Mouse (Mus musculus) heart, adult 2 months (tissue): ENCODE measurements around the gene Serpinb9. TPM values are rescaled to one million over a fixed set of nuclear protein-coding genes. Genes with fewer than 3 reads are reported as not detected.
"Not testable (repeated sequence)": the region's sequence is repeated elsewhere in the genome, so short reads cannot be mapped to it uniquely, and the experiment has no call there.

ENCODE experiments used
- DNase-seq, 2 experiments: peaks; one replicate each; pipeline ENCODE4 v3.0.0; 2021
- H3K27ac ChIP-seq: fragments of 200-600 bp; 2 replicates; pipeline ENCODE4 v1.8.1; 2022
- H3K27me3 ChIP-seq: fragments of 200-500 bp; 2 replicates; pipeline ENCODE4 v1.6.1; 2012; ENCODE audit warnings: mild to moderate bottlenecking, low read length, inconsistent platforms, mixed read lengths; ENCODE audit not compliant: control insufficient read depth, insufficient read depth
- H3K36me3 ChIP-seq: fragments of 200-500 bp; 2 replicates; pipeline ENCODE4 v1.6.1; 2012; ENCODE audit warnings: low read length, inconsistent platforms; ENCODE audit not compliant: control insufficient read depth, insufficient read depth
- H3K4me1 ChIP-seq: fragments of 200-500 bp; 2 replicates; pipeline ENCODE4 v1.6.1; 2011; ENCODE audit warnings: low read length; ENCODE audit not compliant: control insufficient read depth, insufficient read depth
- H3K4me3 ChIP-seq: fragments of 200-600 bp; 2 replicates; pipeline ENCODE4 v1.8.1; 2022
- H3K79me2 ChIP-seq: fragments of 200-500 bp; replicated peaks from 2 replicates; pipeline ENCODE4 v1.6.1; 2012; ENCODE audit warnings: mild to moderate bottlenecking, inconsistent platforms, low read length, moderate library complexity, mixed read lengths; ENCODE audit not compliant: control insufficient read depth, insufficient read depth
- H3K9ac ChIP-seq: fragments of 200-500 bp; 2 replicates; pipeline ENCODE4 v1.6.1; 2012; ENCODE audit warnings: low read depth, mild to moderate bottlenecking, control low read depth, inconsistent platforms, low read length, mixed read lengths
- CTCF ChIP-seq: fragments of 200-600 bp; IDR thresholded peaks from 2 replicates; pipeline ENCODE4 v1.8.1; 2022; ENCODE audit warnings: antibody characterized with exemption, mild to moderate bottlenecking, moderate library complexity
- EP300 ChIP-seq: fragments of 200-500 bp; IDR thresholded peaks from 2 replicates; pipeline ENCODE4 v1.6.1; 2011; ENCODE audit warnings: low read depth, low read length, control low read depth; ENCODE audit not compliant: insufficient read depth
- POLR2A ChIP-seq: fragments of 200-500 bp; IDR thresholded peaks from 2 replicates; pipeline ENCODE4 v1.6.1; 2011; ENCODE audit warnings: mild to moderate bottlenecking, low read depth, low read length, control low read depth; ENCODE audit not compliant: insufficient read depth
- WGBS: fragments of 180-500 bp; shearing (Covaris S2); methylation state at CpG from one replicate; pipeline ENCODE4 v1.1.7; 2018; 5-methylcytosine and 5-hydroxymethylcytosine counted together
- intact Hi-C: fragments of 180-260 bp; cut with DNase I; formaldehyde crosslinking; loops from one replicate; pipeline ENCODE4 v1.15.1; 2025
- long read RNA-seq: library from polyadenylated mRNA; stranded (forward); transcript quantifications from one replicate; pipeline ENCODE4 v2.0.0, GENCODE M21; 2021
- polyA plus RNA-seq: library from polyadenylated mRNA; depleted of rRNA; stranded (reverse); fragments of >200 nt; gene quantifications from 2 replicates; pipeline ENCODE4 v1.2.3, GENCODE M21; 2012; rRNA removed
- total RNA-seq, 2 experiments: library from RNA; stranded (reverse); gene quantifications; 2 replicates each; pipeline ENCODE4 v1.2.3; 2021

Gene Serpinb9
- total RNA-seq, result 1 to 10 TPM; 8.6 to 9.3 TPM
- polyA plus RNA-seq, result 6.0 and 11.9 TPM in 2 replicates
- long read RNA-seq, transcript Serpinb9-201 (7 exons, 3,397 nt), result major isoform, 7 of 8 reads
- long read RNA-seq, partial matches to known transcripts, result 0 of 8 reads
- long read RNA-seq, other reads (novel, unspliced or antisense), result 1 of 8 reads

DNA sequence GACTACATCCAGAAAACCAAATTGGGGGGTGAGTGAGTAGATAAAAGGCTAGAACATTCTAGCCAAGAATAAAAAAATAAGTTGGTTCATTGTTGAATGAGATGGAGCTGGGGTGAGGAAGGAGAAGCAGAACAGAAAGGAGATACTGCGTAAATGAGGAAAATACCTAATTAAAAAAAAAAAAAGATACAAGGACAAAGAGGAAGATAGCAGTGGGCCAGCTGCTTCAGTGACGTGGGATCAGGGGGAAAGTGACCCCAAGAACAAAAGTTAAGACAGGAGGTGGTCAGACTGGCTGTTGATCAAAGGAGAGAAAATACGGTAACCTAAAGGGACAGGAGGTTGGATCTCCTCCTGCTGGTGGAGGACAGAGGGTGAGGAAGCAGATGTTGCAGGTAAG lies at the start of gene Serpinb9:
TSS of gene Serpinb9 (plus strand) at position 301 of the 400 bp plus-strand sequence.
- no peak for DNase-seq
- Histone ChIP-seq H3K27me3 (no peaks in the 10 kb centered on the region), H3K27ac (peak within 1 kb of the TSS; percentile 97), H3K9ac (peak within 1 kb of the TSS; percentile 68), H3K4me3 (peak within 1 kb of the TSS; percentile 47), H3K36me3 (peaks cover 6% of the 10 kb centered on the region; the same call in 1 of the 2 replicates), H3K4me1 (peaks cover 10% of the 10 kb centered on the region), H3K79me2 (no peaks in the 10 kb centered on the region)
- WGBS, result 84% methylated on average over 3 of the region's 3 CpGs
- intact Hi-C loops, result loop anchor here (5.0 to 10.0 kb wide), 2 partner anchors 69 to 198 kb away; partner anchors contain the start of genes D930007J09Rik and Wrnip1
- no peak for TF ChIP-seq EP300
- no peak for TF ChIP-seq POLR2A
- TF ChIP-seq CTCF, result no peak

GRCm38 (mm10) chr13:32956537-32956936 lies 46.5 kb upstream of the Serpinb9 start:
- no peaks in the 10 kb centered on the region for H3K79me2 ChIP-seq
- intact Hi-C loops, result loop anchor here (5.0 kb wide), 1 partner anchor 34 kb away; no protein-coding TSS in a partner anchor
- no peak for DNase-seq
- H3K4me1 ChIP-seq, result no peaks in the 10 kb centered on the region; the same call in none of the 2 replicates
- no peak overlapping the region for H3K4me3 ChIP-seq
- WGBS, result 55% methylated on average over 4 of the region's 4 CpGs
- TF ChIP-seq EP300 (no peak), CTCF (no peak), POLR2A (no peak)
- no peak overlapping the region; the same call in 1 of the 2 replicates for H3K27ac ChIP-seq
- no peaks in the 10 kb centered on the region for H3K27me3 ChIP-seq
- H3K9ac ChIP-seq, result no peak overlapping the region
- peaks cover 5% of the 10 kb centered on the region for H3K36me3 ChIP-seq

DNA sequence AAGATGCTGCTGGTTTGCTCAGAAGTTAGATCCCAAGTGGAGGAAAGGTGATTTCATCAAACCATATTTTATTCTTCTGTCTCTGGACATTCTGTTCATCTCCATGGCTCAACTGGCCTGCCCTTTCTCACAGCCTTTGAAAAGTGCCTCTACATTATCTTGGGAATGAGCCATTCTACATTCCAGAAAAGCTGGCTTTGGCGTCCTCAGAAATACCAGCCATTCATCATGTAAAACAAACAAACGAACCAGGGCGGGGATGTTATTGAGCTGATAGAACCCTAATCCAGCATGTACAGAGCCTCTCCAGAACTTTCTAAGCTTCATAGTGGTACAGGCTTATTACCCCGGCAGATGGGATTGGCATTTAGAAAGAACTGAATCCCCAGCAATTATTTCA lies 45.1 kb upstream of the Serpinb9 start:
- WGBS, result 34% methylated on average over 4 of the region's 4 CpGs
- H3K36me3 ChIP-seq, result peaks cover 5% of the 10 kb centered on the region
- peaks cover under 1% of the 10 kb centered on the region for H3K4me1 ChIP-seq
- no peak overlapping the region for H3K9ac ChIP-seq
- no peaks in the 10 kb centered on the region for H3K27me3 ChIP-seq
- peak overlapping the region; percentile 73 for H3K27ac ChIP-seq
- no peak for DNase-seq
- intact Hi-C loops, result loop anchor here (5.0 kb wide), 1 partner anchor 36 kb away; no protein-coding TSS in a partner anchor
- H3K4me3 ChIP-seq, result no peak overlapping the region
- H3K79me2 ChIP-seq, result no peaks in the 10 kb centered on the region; the same call in 1 of the 2 replicates
- no peak for TF ChIP-seq EP300
- no peak for TF ChIP-seq POLR2A
- TF ChIP-seq CTCF, result no peak

DNA sequence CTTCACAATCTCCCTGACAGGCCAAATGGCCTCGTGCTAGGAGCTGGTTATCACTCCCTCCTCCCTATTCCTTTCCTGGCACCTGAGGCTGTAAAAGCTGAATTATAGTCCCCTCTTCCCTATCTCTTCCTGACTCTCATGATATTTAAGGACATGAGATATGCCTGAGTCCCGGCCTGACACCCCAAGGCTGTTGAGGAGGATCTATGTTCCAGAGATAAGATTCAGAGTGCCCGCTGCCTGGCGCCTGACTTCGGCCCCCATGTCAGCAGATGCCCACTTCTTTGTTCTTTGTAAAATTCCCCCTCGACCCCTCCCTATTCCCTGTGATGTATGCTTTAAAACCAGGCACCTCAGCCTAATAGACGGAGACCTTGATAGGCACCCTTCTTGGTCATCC lies 44.5 kb upstream of the Serpinb9 start:
- H3K79me2 ChIP-seq, H3K27me3 ChIP-seq, H3K36me3 ChIP-seq, H3K4me3 ChIP-seq, H3K4me1 ChIP-seq, H3K9ac ChIP-seq: not testable (repeated sequence)
- H3K27ac ChIP-seq, result peak overlapping the region; percentile 73
- DNase-seq, result peak in 1 of 2 experiments; percentile 47
- intact Hi-C loops, result loop anchor here (5.0 kb wide), 1 partner anchor 36 kb away; no protein-coding TSS in a partner anchor
- WGBS, result 44% methylated on average over 7 of the region's 7 CpGs
- peak; percentile 67; the same call in 1 of the 2 replicates for TF ChIP-seq EP300

DNA sequence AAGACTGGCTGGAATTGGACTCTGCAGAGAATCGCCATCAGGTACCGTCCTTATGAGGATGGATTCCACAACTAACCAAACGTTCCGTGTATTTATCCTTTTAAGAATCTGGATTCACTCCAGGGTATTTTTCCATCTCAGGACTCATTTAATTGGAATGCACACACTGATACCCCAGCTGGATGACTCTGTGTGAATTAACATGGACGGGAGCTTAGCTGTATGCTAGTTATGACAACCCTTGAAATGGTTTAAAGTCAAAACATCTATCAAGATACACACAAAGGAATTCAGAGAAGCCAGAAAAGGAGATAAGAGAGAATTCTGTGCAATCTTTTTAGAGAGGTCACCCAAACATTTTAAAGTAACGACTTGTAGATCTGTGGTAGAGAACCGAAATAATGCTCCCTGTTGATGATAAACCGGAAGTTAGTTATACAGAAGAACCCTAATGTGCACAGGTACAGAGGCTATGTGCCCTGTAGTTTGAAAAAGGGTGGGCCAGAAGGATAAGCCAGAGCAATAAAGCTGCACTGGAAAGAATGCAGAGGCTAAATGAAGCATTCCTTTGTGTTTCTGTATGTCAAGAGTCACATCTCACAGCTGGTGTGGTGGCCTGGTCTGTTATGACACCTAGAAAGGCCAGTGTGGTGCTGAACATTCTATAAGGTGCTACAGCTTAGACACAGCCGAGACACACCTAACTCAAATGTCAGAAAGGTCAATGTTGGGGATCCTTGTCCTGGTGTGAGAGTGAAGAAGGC lies 38.9 kb upstream of the Serpinb9 start:
- H3K4me3 ChIP-seq, result no peak overlapping the region
- peak overlapping the region; percentile 92 for H3K27ac ChIP-seq
- DNase-seq, result no peak
- H3K4me1 ChIP-seq, result peaks cover 6% of the 10 kb centered on the region
- peaks cover 3% of the 10 kb centered on the region; the same call in 1 of the 2 replicates for H3K36me3 ChIP-seq
- H3K9ac ChIP-seq, result no peak overlapping the region
- H3K27me3 ChIP-seq, result no peaks in the 10 kb centered on the region
- WGBS, result 56% methylated on average over 9 of the region's 9 CpGs
- intact Hi-C loops, result loop anchor here (2.0 kb wide), 2 partner anchors 41 to 111 kb away; no protein-coding TSS in a partner anchor
- TF ChIP-seq CTCF, result no peak
- no peak for TF ChIP-seq EP300
- TF ChIP-seq POLR2A, result no peak
- H3K79me2 ChIP-seq, result no peaks in the 10 kb centered on the region; the same call in 1 of the 2 replicates
